Mouse (Mus musculus) mammary gland, adult 2 months (tissue): ENCODE data around the gene Rnf123. TPM values are rescaled to one million over a fixed set of nuclear protein-coding genes. Genes with fewer than 3 reads are reported as not detected.

Source experiments
- polyA plus RNA-seq: library from polyadenylated mRNA; depleted of rRNA; stranded (reverse); fragments of >200 nt; gene quantifications from 2 replicates; pipeline ENCODE4 v1.2.3, GENCODE M21; 2012; ENCODE audit warnings: low replicate concordance; rRNA removed

Gene Rnf123
- polyA plus RNA-seq, result 126 and 148 TPM in 2 replicates

GRCm38 (mm10) chr9:108082988-108083431 is at the start of gene Rnf123:
Gene Rnf123, minus strand, starts transcription at chr9:108083346.

GRCm38 (mm10) chr9:108094184-108094941 is 11.2 kb upstream of the Rnf123 start, which contains the start of gene Apeh:
Gene Apeh, minus strand, starts transcription at chr9:108094606.

GRCm38 (mm10) chr9:108080168-108080567 is 3.0 kb downstream of the Rnf123 start, which contains the start of gene Mst1:
Gene Mst1, plus strand, starts transcription at chr9:108080436.

DNA sequence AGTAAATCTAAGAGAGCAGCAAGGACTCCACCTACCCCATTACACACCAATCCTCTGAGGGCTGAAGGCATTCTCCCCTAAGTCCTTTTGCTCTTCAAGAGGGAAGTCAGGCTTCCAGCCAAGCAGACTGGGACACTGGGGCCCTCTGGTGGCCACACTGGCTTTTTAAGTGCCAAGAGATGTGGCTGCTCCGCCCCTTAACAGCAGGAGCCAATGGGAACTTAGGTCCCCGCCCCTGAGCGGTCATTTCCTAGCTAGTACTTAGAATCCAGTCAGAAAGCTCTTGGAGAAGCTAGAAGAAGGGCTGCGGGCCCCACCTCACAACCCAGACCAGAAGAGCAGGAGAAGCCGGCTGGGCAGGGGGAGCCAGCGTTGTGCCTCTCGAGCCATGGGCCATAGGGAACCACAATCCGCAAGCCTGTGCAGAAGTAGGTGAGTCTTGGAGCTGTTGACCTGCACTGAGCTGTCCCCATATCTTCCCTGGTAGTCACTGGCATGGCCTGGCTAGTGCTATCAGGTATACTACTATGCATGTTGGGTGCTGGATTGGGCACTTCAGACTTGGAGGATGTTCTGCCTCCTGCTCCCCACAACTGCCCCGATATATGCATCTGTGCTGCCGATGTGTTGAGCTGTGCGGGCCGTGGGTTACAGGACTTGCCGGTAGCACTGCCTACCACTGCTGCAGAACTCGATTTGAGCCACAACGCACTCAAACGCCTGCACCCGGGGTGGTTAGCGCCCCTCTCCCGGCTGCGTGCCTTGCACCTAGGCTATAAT is 30.1 kb downstream of the Rnf123 start, which contains the start of gene Amigo3:
TSS of gene Amigo3 (plus strand) at position 275 of the 780 bp plus-strand sequence.

DNA sequence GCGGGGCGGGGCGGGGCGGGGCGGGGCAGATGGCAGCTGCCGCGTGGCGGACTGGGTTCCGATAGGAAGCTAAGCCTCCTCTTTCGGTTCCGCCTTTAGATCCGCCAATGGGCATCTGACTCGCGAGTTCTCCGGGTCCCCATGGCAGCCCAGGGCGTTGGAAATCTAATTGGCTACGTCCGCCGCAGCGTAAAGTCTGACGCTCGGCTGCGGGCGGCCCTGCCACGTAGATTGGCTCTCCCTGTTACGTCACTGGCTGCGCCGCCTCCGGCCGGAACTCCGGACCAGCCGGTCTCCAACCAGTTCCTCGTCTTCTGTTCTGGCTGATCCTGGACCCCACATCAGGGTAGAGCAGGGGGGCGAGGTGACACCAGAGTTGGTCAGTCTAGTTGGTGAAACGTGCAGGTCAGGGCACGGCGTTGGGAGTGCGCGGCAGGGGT is 34.1 kb downstream of the Rnf123 start, which contains the start of gene Gmppb:
TSS of gene Gmppb (plus strand) at position 227 of the 440 bp plus-strand sequence.

DNA sequence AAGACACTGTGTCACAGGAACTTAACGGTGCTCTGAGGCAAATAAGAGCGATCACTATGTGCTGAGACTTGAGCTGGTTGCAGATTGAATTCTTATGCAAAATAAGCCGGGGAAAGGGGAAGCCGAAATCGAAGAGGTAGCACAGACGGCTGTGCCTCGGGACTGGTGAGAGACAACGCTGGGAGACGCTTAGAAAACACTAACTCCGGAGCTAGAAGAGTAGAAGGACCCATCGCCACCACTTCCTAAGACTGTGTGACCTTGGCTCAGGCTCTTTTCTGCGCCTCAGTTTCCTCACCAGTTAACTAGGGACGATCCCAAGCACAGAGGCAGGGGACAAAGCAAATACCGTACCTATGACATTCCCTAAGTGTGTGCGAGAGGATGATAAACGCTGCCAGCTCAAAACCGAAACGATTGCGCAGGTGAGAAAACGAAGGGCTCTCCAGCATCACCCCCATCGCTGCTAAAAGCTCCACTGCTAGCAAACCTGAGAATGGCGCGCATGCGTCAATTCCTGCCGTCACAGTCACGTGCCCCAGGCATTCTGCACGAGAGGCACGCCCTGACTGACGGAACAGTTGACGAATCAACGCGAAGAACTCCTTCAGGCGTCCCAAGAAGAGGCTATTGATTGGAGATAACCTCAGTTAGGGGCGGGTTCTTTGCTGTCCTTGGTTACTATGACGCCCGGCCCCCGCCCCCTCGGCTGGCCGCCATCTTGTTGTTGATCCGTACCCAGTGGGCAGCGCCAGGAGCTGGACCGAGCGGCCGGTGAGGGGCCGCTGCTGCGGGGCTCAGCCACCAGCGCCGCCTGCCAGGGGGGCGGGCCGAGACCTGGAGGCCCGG is 81.0 kb downstream of the Rnf123 start, which contains the start of gene Ip6k1:
TSS of gene Ip6k1 (plus strand) at position 580 of the 849 bp plus-strand sequence.

Other genes starting within 250 kb of the Rnf123 start
- gene Rbm6, start 210.1 kb downstream of the Rnf123 start, polyA plus RNA-seq, result 12.7 and 27.8 TPM in 2 replicates
- gene Mon1a, start 195.2 kb downstream of the Rnf123 start, polyA plus RNA-seq, result 37.2 and 51.7 TPM in 2 replicates
- 25.5 and 40.2 TPM in 2 replicates for gene Mst1r, start 176.5 kb downstream of the Rnf123 start, polyA plus RNA-seq
- gene Actl11, start 154.9 kb downstream of the Rnf123 start, polyA plus RNA-seq, result not detected in 2 replicates
- 0.09 and 0.12 TPM in 2 replicates for gene Camkv, start 147.7 kb downstream of the Rnf123 start, polyA plus RNA-seq
- gene Traip, start 133.2 kb downstream of the Rnf123 start, polyA plus RNA-seq, result 0.79 and 1.3 TPM in 2 replicates
- 138 and 151 TPM in 2 replicates for gene Uba7, start 107.8 kb downstream of the Rnf123 start, polyA plus RNA-seq
- gene Gm20661, start 100.3 kb downstream of the Rnf123 start, polyA plus RNA-seq, result 0.19 and 0.40 TPM in 2 replicates
- gene Inka1, start 97.5 kb downstream of the Rnf123 start, polyA plus RNA-seq, result 31.5 and 37.3 TPM in 2 replicates
- 3.2 and 4.0 TPM in 2 replicates for gene Cdhr4, start 90.8 kb downstream of the Rnf123 start, polyA plus RNA-seq
- 2.6 and 3.1 TPM in 2 replicates for gene Gm20662, start 87.0 kb downstream of the Rnf123 start, polyA plus RNA-seq
- gene Ip6k1, start 80.8 kb downstream of the Rnf123 start, polyA plus RNA-seq, result 98.0 and 170 TPM in 2 replicates
- gene Gmppb, start 34.1 kb downstream of the Rnf123 start, polyA plus RNA-seq, result 14.5 and 16.3 TPM in 2 replicates
- 4.0 and 4.7 TPM in 2 replicates for gene Amigo3, start 30.2 kb downstream of the Rnf123 start, polyA plus RNA-seq
- 0.68 and 1.2 TPM in 2 replicates for gene Mst1, start 2.9 kb downstream of the Rnf123 start, polyA plus RNA-seq
- gene Apeh, start 11.3 kb upstream of the Rnf123 start, polyA plus RNA-seq, result 115 and 155 TPM in 2 replicates
- 0.43 and 0.96 TPM in 2 replicates for gene Bsn, start 107.0 kb upstream of the Rnf123 start, polyA plus RNA-seq
- 72.6 and 76.3 TPM in 2 replicates for gene Dag1, start 180.6 kb upstream of the Rnf123 start, polyA plus RNA-seq
- gene Nicn1, start 207.1 kb upstream of the Rnf123 start, polyA plus RNA-seq, result 14.5 and 29.8 TPM in 2 replicates
- gene Amt, start 213.5 kb upstream of the Rnf123 start, polyA plus RNA-seq, result 7.5 and 10.4 TPM in 2 replicates
- gene Rhoa, start 222.8 kb upstream of the Rnf123 start, polyA plus RNA-seq, result 125 and 183 TPM in 2 replicates
- 43.9 and 96.1 TPM in 2 replicates for gene Tcta, start 222.8 kb upstream of the Rnf123 start, polyA plus RNA-seq